Mouse (Mus musculus) left cerebral cortex, adult 11 months (tissue): ENCODE measurements around the gene Adam26b.
"Not testable (repeated sequence)": the region's sequence is repeated elsewhere in the genome, so short reads cannot be mapped to it uniquely, and the experiment has no call there.

Source experiments
- DNase-seq: peaks from one replicate; pipeline ENCODE4 v3.0.0; 2022; ENCODE audit warnings: low spot score

The Adam26b gene

DNA sequence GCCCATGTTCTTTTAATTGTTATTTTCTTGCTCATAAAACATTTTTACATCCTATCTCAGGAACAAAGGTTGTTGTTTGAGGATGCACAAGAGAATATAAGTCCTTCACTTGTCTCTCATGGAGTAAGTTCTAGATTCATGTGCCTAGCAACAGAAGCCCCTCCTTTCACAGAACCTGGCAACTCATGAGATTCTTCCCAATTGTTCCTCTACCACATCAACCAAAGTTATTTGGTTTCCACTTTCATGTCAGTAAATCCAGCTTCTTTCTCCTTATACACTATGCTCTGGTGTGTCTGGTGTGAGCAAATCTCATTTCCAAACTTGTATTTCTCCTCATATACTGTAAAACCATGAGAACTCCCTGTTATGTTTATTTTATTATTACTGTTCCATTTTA is at the start of gene Adam26b:
Gene Adam26b, minus strand, starts transcription at position 101 of the 400 bp plus-strand sequence.
- DNase-seq = not testable (repeated sequence)

DNA sequence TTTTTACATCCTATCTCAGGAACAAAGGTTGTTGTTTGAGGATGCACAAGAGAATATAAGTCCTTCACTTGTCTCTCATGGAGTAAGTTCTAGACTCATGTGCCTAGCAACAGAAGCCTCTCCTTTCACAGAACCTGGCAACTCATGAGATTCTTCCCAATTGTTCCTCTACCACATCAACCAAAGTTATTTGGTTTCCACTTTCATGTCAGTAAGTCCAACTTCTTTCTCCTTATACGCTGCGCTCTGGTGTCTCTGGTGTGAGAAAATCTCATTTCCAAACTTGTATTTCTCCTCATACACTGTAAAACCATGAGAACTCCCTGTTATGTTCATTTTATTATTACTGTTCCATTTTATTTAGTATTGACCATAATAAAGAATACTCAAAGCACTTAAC is 48.7 kb upstream of the Adam26b start, which contains the start of gene Adam26a:
Gene Adam26a, minus strand, starts transcription at position 101 of the 400 bp plus-strand sequence.
- not testable (repeated sequence) for DNase-seq
